Mouse (Mus musculus) C2C12 (cell line): ENCODE results near the gene P2rx1.

ENCODE experiments used
- CEBPB ChIP-seq: IDR thresholded peaks from one replicate; pipeline ENCODE4 v1.6.1; 2011; ENCODE audit warnings: low read depth, mild to moderate bottlenecking, control low read depth, moderate library complexity
- CTCF ChIP-seq: IDR thresholded peaks from one replicate; pipeline ENCODE4 v1.5.1; 2011; ENCODE audit not compliant: control insufficient read depth, insufficient read depth, insufficient read length
- MAX ChIP-seq: IDR thresholded peaks from one replicate; pipeline ENCODE4 v1.6.1; 2011; ENCODE audit warnings: mild to moderate bottlenecking, control low read depth

- TF ChIP-seq CTCF (no peak), CEBPB (no peak), MAX (no peak)
Measured at GRCm38 (mm10) chr11:73009531-73010274, 10.8 kb downstream of the P2rx1 start.
